Mouse (Mus musculus) bone marrow macrophage, adult 2 months (primary cell): ENCODE measurements around the gene Emc10.

ENCODE experiments used
- CTCF ChIP-seq: IDR thresholded peaks from 2 replicates; pipeline ENCODE4 v1.5.1; 2012; ENCODE audit warnings: low read depth, mild to moderate bottlenecking, low read length, moderate library complexity
- POLR2A ChIP-seq: IDR thresholded peaks from 2 replicates; pipeline ENCODE4 v1.6.1; 2012; ENCODE audit warnings: mild to moderate bottlenecking, low read depth, low read length, borderline replicate concordance

GRCm38 (mm10) chr7:44535657-44536589 is 39.6 kb upstream of the Emc10 start:
- TF ChIP-seq CTCF (no peak), POLR2A (no peak)
